Mouse (Mus musculus): ENCODE data around the gene Tas2r117.

The Tas2r117 gene

DNA sequence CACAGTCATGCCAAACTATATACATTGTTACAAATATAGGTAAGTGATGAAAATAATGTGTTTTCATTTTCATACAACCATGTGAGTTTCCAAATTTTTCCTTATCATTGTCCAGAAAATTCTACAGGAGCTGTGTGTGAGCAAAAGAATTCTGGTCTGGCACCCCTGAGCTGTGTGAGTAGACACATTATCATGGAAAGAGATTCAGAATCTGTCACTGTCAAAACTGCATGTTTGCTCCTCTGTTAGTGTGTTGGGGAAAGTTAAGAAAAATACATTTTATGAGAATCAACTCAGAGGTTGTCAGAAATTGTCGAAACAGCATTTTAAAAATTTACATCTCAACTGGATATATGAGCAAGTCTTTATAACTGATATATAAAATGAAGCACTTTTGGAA lies at the start of gene Tas2r117:
Tas2r117 (plus strand) TSS at position 301 of the 400 bp plus-strand sequence.
- in situ Hi-C loops (cut with MboI, MseI): loop anchor here (5.0 kb wide), 1 partner anchor 215 kb away; no protein-coding TSS in a partner anchor

DNA sequence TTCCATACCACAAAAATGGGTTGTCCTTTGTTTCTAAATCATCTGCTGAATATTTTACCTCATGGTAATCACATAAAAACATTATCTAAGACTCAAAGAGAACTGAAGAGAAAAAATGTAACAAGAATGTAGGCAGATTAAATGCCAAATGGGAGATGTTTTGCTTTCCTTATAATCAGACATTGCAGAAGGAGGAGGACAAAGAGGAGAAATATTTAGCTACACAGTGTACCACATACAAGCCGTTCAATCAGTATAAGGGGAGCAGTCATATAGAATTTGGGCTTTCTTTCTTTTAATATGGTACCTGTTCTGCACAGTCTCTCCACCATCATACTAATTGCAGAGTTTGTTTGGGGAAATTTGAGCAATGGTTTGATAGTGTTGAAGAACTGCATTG lies 48.2 kb upstream of the Tas2r117 start, which contains the start of gene Tas2r124:
Tas2r124 (plus strand) TSS at position 301 of the 400 bp plus-strand sequence.
- in situ Hi-C loops (cut with MboI, MseI): loop anchor here (10.0 kb wide), 1 partner anchor 720 kb away; no protein-coding TSS in a partner anchor

DNA sequence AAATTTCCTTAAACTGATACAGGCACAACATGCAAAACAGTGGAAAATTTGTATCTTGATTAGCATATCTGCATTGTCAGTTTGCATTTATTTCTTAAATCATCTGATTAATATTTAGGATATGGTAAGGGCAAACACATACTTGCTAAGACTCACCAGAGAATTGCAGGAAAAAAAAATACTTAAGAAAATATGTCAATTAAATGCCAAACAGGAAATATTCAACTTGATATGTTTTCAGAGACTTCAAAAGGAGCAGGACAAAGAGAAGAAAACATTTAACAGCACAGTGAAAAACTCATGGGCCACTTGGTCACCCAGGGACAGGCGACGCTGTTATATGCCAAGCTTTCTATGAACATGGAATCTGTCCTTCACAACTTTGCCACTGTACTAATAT lies 40.8 kb upstream of the Tas2r117 start, which contains the start of gene Tas2r102:
Tas2r102 (plus strand) TSS at position 301 of the 400 bp plus-strand sequence.
- in situ Hi-C loops (cut with MboI, MseI): no loop called here

- in situ Hi-C loops (cut with MboI, MseI): no loop called here
Observed at GRCm38 (mm10) chr6:132778062-132778461, 24.6 kb upstream of the Tas2r117 start, which contains the start of gene Tas2r136. Gene Tas2r136 (minus strand): TSS chr6:132778162.

- in situ Hi-C loops (cut with MboI, MseI): no loop called here
Observed at GRCm38 (mm10) chr6:132795393-132795792, 7.2 kb upstream of the Tas2r117 start.

DNA sequence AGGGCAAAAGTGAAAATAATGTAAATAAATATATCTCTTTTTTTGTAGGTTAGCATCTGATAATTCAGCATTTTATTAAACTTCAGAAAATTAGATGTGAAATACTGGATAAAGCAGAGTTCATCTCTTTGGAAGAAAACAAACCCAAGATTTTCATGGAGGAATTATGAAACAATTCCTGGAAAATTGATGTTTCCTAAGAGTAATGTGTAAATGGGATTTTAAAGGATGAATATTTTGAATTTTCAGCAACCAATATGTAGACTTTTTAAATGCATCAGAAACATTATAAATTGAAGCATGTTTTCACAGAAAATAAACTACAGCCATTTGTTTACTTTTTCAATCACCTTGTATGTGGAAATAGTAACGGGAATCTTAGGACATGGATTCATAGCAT lies 44.2 kb downstream of the Tas2r117 start, which contains the start of gene Tas2r123:
Tas2r123 (plus strand) TSS at position 301 of the 400 bp plus-strand sequence.
- in situ Hi-C loops (cut with MboI, MseI): no loop called here

All from T-helper 1 cell (primary cell).